Mouse (Mus musculus) limb, embryonic 12.5 days (tissue): ENCODE measurements around the gene Sgpp1. TPM values are rescaled to one million over a fixed set of nuclear protein-coding genes. Genes with fewer than 3 reads are reported as not detected.

ENCODE experiments used
- ATAC-seq: fragments of 200-750 bp; cut with Nextera tagmentation; 2 replicates; pipeline ENCODE4 v1.8.0; 2017; ENCODE audit warnings: low read depth, moderate TSS enrichment; ENCODE audit not compliant: insufficient number of reproducible peaks, insufficient read depth, low FRiP score, low TSS enrichment
- H3K27ac ChIP-seq: fragments of 300-500 bp; sonication (generic); 2 replicates; pipeline ENCODE4 v1.5.1; 2016; ENCODE audit warnings: mild to moderate bottlenecking, moderate library complexity
- H3K27me3 ChIP-seq: fragments of 300-500 bp; sonication (generic); 2 replicates; pipeline ENCODE4 v1.6.1; 2016; ENCODE audit warnings: mild to moderate bottlenecking, moderate library complexity
- H3K36me3 ChIP-seq: fragments of 300-500 bp; sonication (generic); 2 replicates; pipeline ENCODE4 v1.6.1; 2016; ENCODE audit warnings: mild to moderate bottlenecking, moderate library complexity
- H3K4me1 ChIP-seq: fragments of 300-500 bp; sonication (generic); replicated peaks from 2 replicates; pipeline ENCODE4 v1.6.1; 2016
- H3K4me2 ChIP-seq: fragments of 300-500 bp; sonication (generic); 2 replicates; pipeline ENCODE4 v1.6.1; 2016; ENCODE audit warnings: mild to moderate bottlenecking, moderate library complexity
- H3K4me3 ChIP-seq: fragments of 300-500 bp; sonication (generic); replicated peaks from 2 replicates; pipeline ENCODE4 v1.5.1; 2016; ENCODE audit warnings: mild to moderate bottlenecking
- H3K9ac ChIP-seq: fragments of 300-500 bp; sonication (generic); replicated peaks from 2 replicates; pipeline ENCODE4 v1.6.1; 2016; ENCODE audit warnings: mild to moderate bottlenecking, moderate library complexity
- H3K9me3 ChIP-seq: fragments of 300-500 bp; sonication (generic); 2 replicates; pipeline ENCODE4 v1.6.1; 2016; ENCODE audit warnings: mild to moderate bottlenecking, moderate library complexity
- WGBS: fragments of 180-500 bp; shearing (Covaris S2); methylation state at CpG from one replicate; pipeline ENCODE4 v1.1.7; 2016; 5-methylcytosine and 5-hydroxymethylcytosine counted together
- polyA plus RNA-seq: library from polyadenylated mRNA; unstranded; fragments of >200 nt; fragmentation: Nextera tagmentation; extraction: Ambion mirVana; gene quantifications from 2 replicates; pipeline ENCODE4 v1.2.1, GENCODE M21; 2016

Sgpp1 gene
- 13.4 and 14.4 TPM in 2 replicates for polyA plus RNA-seq

- under 1% methylated on average over 105 of the region's 105 CpGs for WGBS
- peak within 1 kb of the TSS; percentile 82 for H3K4me3 ChIP-seq
- H3K27ac ChIP-seq: peak within 1 kb of the TSS; percentile 56; the same call in 1 of the 2 replicates
- peak; percentile 91 for ATAC-seq
- H3K9ac ChIP-seq: peak within 1 kb of the TSS; percentile 86
- H3K4me1 ChIP-seq: peaks cover 15% of the 10 kb centered on the region
- peak within 1 kb of the TSS; percentile 95 for H3K4me2 ChIP-seq
- H3K9me3 ChIP-seq: no peaks in the 10 kb centered on the region
- H3K36me3 ChIP-seq: no peaks in the 10 kb centered on the region
- H3K27me3 ChIP-seq: no peaks in the 10 kb centered on the region
Measured at GRCm38 (mm10) chr12:75735246-75736200, at the start of gene Sgpp1. TSS of gene Sgpp1 (minus strand) at chr12:75735729.

- Histone ChIP-seq H3K4me3 (no peak overlapping the region), H3K4me2 (no peak overlapping the region), H3K9me3 (peaks cover 5% of the 10 kb centered on the region), H3K27me3 (no peaks in the 10 kb centered on the region), H3K4me1 (no peaks in the 10 kb centered on the region), H3K27ac (no peak overlapping the region), H3K36me3 (no peaks in the 10 kb centered on the region), H3K9ac (no peak overlapping the region)
- ATAC-seq: no peak
- 89% methylated on average over 2 of the region's 2 CpGs for WGBS
Measured at GRCm38 (mm10) chr12:75784271-75784751, 48.8 kb upstream of the Sgpp1 start.

GRCm38 (mm10) chr12:75781995-75782394 is 46.5 kb upstream of the Sgpp1 start:
- no peaks in the 10 kb centered on the region for H3K4me1 ChIP-seq
- H3K36me3 ChIP-seq: no peaks in the 10 kb centered on the region
- H3K27me3 ChIP-seq: no peaks in the 10 kb centered on the region
- no peak for ATAC-seq
- no peak overlapping the region for H3K4me3 ChIP-seq
- no peak overlapping the region for H3K4me2 ChIP-seq
- no peak overlapping the region for H3K27ac ChIP-seq
- 78% methylated on average over 7 of the region's 7 CpGs for WGBS
- no peak overlapping the region for H3K9ac ChIP-seq
- peaks cover 5% of the 10 kb centered on the region for H3K9me3 ChIP-seq

GRCm38 (mm10) chr12:75781445-75781844 is 45.9 kb upstream of the Sgpp1 start:
- Histone ChIP-seq H3K9ac (no peak overlapping the region), H3K4me3 (no peak overlapping the region), H3K4me1 (no peaks in the 10 kb centered on the region), H3K27me3 (no peaks in the 10 kb centered on the region), H3K4me2 (no peak overlapping the region), H3K27ac (no peak overlapping the region), H3K9me3 (peaks cover 5% of the 10 kb centered on the region), H3K36me3 (no peaks in the 10 kb centered on the region)
- ATAC-seq: no peak

- no peak overlapping the region for H3K9ac ChIP-seq
- H3K4me1 ChIP-seq: no peaks in the 10 kb centered on the region
- WGBS: 28% methylated on average over 3 of the region's 3 CpGs
- H3K4me2 ChIP-seq: no peak overlapping the region
- no peak overlapping the region for H3K27ac ChIP-seq
- H3K36me3 ChIP-seq: no peaks in the 10 kb centered on the region
- peaks cover 4% of the 10 kb centered on the region; the same call in 1 of the 2 replicates for H3K9me3 ChIP-seq
- H3K27me3 ChIP-seq: no peaks in the 10 kb centered on the region
- no peak for ATAC-seq
- H3K4me3 ChIP-seq: no peak overlapping the region
Measured at GRCm38 (mm10) chr12:75772424-75773034, 37.0 kb upstream of the Sgpp1 start.

GRCm38 (mm10) chr12:75771410-75771809 is 35.9 kb upstream of the Sgpp1 start:
- Histone ChIP-seq H3K4me1 (peaks cover 8% of the 10 kb centered on the region), H3K27me3 (no peaks in the 10 kb centered on the region), H3K9ac (no peak overlapping the region), H3K4me3 (no peak overlapping the region), H3K4me2 (no peak overlapping the region), H3K36me3 (no peaks in the 10 kb centered on the region), H3K9me3 (peaks cover 4% of the 10 kb centered on the region; the same call in 1 of the 2 replicates), H3K27ac (no peak overlapping the region)
- ATAC-seq: no peak
- WGBS: 58% methylated on average over 3 of the region's 3 CpGs

- Histone ChIP-seq H3K4me2 (no peak overlapping the region), H3K4me1 (peaks cover 8% of the 10 kb centered on the region), H3K9ac (no peak overlapping the region), H3K27me3 (no peaks in the 10 kb centered on the region), H3K9me3 (no peaks in the 10 kb centered on the region), H3K27ac (peak overlapping the region; percentile 20; the same call in 1 of the 2 replicates), H3K4me3 (no peak overlapping the region), H3K36me3 (no peaks in the 10 kb centered on the region)
- ATAC-seq: peak; percentile 73; the same call in 1 of the 2 replicates
- WGBS: 45% methylated on average over 8 of the region's 8 CpGs
Measured at GRCm38 (mm10) chr12:75766885-75767317, 31.4 kb upstream of the Sgpp1 start.

GRCm38 (mm10) chr12:75766395-75766794 is 30.9 kb upstream of the Sgpp1 start:
- H3K9ac ChIP-seq: no peak overlapping the region
- WGBS: 67% methylated on average over 6 of the region's 6 CpGs

GRCm38 (mm10) chr12:75765751-75766150 is 30.2 kb upstream of the Sgpp1 start:
- 73% methylated on average over 3 of the region's 3 CpGs for WGBS
- H3K27me3 ChIP-seq: no peaks in the 10 kb centered on the region
- no peak overlapping the region for H3K4me3 ChIP-seq
- ATAC-seq: no peak
- H3K36me3 ChIP-seq: no peaks in the 10 kb centered on the region
- peaks cover 8% of the 10 kb centered on the region for H3K4me1 ChIP-seq
- no peaks in the 10 kb centered on the region for H3K9me3 ChIP-seq
- no peak overlapping the region for H3K9ac ChIP-seq
- H3K27ac ChIP-seq: no peak overlapping the region
- H3K4me2 ChIP-seq: no peak overlapping the region

More at GRCm38 (mm10) chr12:75766395-75766794, 30.9 kb upstream of the Sgpp1 start:
- ATAC-seq: no peak
- 0 out of 2 replicates have a peak overlapping the region, but pooled peaks have one; percentile 20 for H3K27ac ChIP-seq
- H3K4me3 ChIP-seq: no peak overlapping the region
- no peak overlapping the region for H3K4me2 ChIP-seq
- H3K27me3 ChIP-seq: no peaks in the 10 kb centered on the region
- H3K9me3 ChIP-seq: no peaks in the 10 kb centered on the region
- H3K4me1 ChIP-seq: peaks cover 8% of the 10 kb centered on the region
- H3K36me3 ChIP-seq: no peaks in the 10 kb centered on the region

GRCm38 (mm10) chr12:75756387-75756786 is 20.9 kb upstream of the Sgpp1 start:
- Histone ChIP-seq H3K4me1 (peaks cover 5% of the 10 kb centered on the region; the same call in 1 of the 2 replicates), H3K9me3 (no peaks in the 10 kb centered on the region), H3K4me2 (no peak overlapping the region), H3K27ac (no peak overlapping the region), H3K9ac (no peak overlapping the region), H3K27me3 (no peaks in the 10 kb centered on the region), H3K4me3 (no peak overlapping the region), H3K36me3 (no peaks in the 10 kb centered on the region)
- 80% methylated on average over 2 of the region's 2 CpGs for WGBS
- ATAC-seq: no peak

GRCm38 (mm10) chr12:75753730-75754129 is 18.2 kb upstream of the Sgpp1 start:
- Histone ChIP-seq H3K9me3 (no peaks in the 10 kb centered on the region), H3K9ac (no peak overlapping the region), H3K27me3 (no peaks in the 10 kb centered on the region), H3K4me1 (no peaks in the 10 kb centered on the region), H3K4me2 (no peak overlapping the region), H3K4me3 (no peak overlapping the region), H3K27ac (no peak overlapping the region), H3K36me3 (no peaks in the 10 kb centered on the region)
- ATAC-seq: no peak
- 83% methylated on average over 8 of the region's 8 CpGs for WGBS
